Mouse (Mus musculus) gastrocnemius, postnatal 14 days (tissue): ENCODE results near the gene Gpatch11. TPM values are rescaled to one million over a fixed set of nuclear protein-coding genes. Genes with fewer than 3 reads are reported as not detected.
A peak's percentile ranks its signal among the peaks of the same experiment; 100 is the strongest.
"Not testable (repeated sequence)": the region's sequence is repeated elsewhere in the genome, so short reads cannot be mapped to it uniquely, and the experiment has no call there.

Experiments
- DNase-seq: peaks from one replicate; pipeline ENCODE4 v3.0.0; 2021; ENCODE audit warnings: mixed read lengths
- intact Hi-C: fragments of 180-260 bp; cut with DNase I; formaldehyde crosslinking; loops from one replicate; pipeline ENCODE4 v1.15.1; 2025; ENCODE audit warnings: low total_unique reads
- long read RNA-seq, 2 experiments: library from polyadenylated mRNA; stranded (forward); transcript quantifications; one replicate each; pipeline ENCODE4 v2.0.0; 2021
- total RNA-seq, 2 experiments: library from RNA; stranded (reverse); gene quantifications; 2 replicates each; pipeline ENCODE4 v1.2.3; 2021

Gene Gpatch11
- 10 to 100 TPM; 17.7 to 18.4 TPM for total RNA-seq
- long read RNA-seq, experiment 1, full-length matches to known transcripts = 10 of 11 reads
- long read RNA-seq, experiment 1, partial matches to known transcripts = 0 of 11 reads
- long read RNA-seq, experiment 1, other reads (novel, unspliced or antisense) = 1 of 11 reads
- long read RNA-seq, experiment 2, full-length matches to known transcripts = 14 of 15 reads
- long read RNA-seq, experiment 2, partial matches to known transcripts = 0 of 15 reads
- long read RNA-seq, experiment 2, other reads (novel, unspliced or antisense) = 1 of 15 reads

DNA sequence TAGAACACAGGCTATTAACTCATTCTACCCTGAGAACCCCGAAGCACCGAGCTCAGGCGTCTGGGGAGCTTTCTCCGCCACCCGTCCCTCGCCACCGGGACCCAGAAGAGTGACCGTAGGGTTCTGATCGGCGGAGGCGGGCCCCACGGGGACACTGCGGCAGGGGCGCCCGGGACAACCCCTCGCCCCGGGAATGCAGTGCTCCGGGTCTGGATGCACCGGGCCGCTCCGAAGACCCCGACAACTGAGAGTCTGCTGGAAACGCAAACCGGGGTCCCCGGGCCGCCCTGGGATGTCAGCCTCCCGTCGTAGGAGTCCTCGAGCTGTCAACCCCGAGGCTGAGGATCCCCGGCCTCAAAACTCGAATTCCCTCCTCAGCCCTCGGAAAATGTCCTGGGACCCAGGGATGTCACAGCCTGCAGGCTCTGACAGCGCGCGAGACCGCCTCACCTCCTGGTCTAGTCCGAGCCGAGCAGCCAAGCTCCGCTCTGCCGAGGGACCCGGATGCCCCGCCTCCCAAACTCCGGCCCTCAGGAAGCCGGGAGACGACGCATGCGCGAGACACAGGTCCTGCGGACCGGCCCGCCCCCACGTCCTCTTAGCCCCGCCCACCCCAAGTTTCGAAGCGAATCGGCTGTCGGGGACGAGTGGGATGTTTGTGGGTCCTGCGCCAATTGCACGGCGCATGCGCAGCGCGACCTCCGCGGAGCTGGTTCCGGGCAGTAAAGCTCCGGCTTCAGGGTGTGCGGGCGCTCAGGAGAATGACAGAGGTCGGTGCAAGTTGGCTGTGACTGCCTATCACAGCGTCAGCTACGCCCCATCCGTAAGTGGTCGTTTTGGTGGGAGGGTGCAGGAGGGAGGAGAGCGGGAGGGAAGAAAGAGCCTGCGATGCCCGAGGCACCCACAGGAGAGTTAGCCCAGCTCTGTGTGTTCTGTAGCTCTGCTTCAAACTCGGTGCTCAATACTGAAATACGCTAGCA lies at the start of gene Gpatch11, which contains the start of gene Heatr5b:
Gene Gpatch11, plus strand, starts transcription at position 712 of the 980 bp plus-strand sequence.
Gene Heatr5b, minus strand, starts transcription at position 509 of the 980 bp plus-strand sequence.
- intact Hi-C loops = no loop called here
- peak; percentile 100 for DNase-seq

DNA sequence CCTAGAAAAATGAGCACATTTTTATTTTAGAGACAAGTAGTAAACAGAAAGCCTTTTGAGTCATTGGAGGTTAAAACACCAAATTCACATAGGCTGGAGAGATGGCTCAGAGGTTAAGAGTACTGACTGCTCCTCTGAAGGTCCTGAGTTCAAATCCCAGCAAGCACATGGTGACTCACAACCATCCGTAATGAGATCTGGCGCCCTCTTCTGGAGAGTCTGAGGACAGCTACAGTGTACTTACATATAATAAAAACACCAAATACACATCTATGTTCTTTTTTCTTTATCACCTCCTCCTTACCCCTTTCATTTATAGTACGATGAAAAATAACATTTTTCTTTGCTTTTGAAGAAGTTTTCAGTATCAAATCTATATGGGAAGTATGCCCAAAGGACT lies 47.1 kb upstream of the Gpatch11 start:
- intact Hi-C loops, DNase-seq: not testable (repeated sequence)

DNA sequence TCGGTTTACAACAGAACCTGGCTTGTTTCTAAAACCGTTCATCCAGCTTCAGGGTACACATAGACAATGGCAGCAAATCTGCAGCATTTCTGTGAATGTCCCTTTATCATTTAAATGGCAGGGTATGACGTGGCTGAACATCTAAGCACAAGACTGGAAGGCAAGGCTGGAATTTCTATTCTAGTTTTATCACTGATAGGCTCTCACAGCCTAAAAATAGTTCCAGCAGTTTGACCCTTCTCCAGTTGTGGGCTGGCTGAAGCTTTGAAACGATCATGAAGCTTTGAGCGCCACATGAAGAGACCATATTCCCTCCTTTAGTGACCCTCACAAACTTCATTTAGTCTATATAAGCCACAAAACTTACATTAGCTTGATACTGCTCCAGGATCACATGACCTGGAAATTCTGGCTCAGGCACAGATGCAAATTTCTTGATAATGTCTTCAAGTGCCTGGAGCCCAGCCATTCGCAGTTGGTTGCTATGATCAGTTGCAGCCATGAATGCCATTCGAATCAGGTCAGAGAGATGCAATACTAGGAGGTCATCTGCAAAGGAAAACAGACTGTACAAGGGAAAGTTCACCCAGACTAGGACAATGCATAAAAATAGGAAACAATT lies 44.2 kb upstream of the Gpatch11 start:
- DNase-seq = no peak
- intact Hi-C loops = no loop called here

DNA sequence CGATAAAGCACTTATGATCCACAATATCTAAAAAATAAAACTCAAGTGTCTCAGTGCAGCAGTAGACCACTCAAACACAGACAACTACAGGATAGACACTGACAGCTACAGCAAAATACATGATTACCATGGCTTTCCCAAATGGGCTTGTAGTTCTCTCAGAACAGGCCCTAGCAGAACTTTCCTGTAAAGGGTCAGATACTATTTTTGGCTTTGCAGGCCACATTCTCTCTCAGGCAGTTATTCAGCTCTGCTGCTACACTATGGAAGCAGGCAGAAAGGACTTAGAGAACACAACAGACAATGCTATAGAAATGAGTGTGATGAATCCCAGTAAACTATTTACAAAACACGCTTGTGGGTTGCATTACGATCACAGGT lies 43.7 kb upstream of the Gpatch11 start:
- intact Hi-C loops = no loop called here
- DNase-seq = no peak

DNA sequence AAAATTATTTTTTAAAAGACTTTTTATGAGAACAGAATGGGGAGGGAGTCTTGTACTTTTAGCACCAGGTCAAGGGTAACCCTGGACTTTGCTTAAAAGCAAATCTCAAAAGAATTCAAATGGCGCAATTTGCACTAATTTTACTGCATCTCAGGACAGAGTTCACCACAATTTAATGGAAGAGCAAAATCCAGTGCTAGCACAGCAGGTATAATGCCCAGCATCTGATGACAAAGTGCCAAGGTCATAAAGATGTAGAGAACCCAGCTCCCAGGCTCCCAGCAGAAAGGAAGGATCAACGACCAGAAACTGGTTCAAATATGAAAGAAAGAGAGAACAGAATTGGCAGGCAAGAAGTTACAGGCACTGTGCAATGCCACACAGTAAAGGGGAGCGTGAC lies 43.2 kb upstream of the Gpatch11 start:
- DNase-seq = no peak
- intact Hi-C loops = no loop called here

DNA sequence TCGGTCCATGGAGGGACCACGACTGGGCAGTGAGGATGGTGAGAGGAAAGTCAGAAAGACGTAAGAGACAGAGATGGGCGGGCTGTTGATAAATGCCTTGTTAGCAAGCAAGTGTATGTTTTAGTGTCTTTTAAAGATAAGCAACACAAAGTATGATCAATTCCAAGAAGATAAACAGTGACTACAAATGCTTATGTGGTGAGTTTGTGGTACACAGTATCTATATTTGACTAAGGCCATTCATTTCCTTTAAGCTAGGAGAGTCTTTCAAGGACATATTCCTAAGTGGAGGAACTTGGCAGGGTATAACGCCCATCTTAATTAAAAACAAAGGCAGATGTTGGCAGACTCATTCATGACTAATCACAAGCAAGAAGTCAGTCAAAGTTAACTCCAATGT lies 41.0 kb upstream of the Gpatch11 start:
- intact Hi-C loops = no loop called here
- no peak for DNase-seq

DNA sequence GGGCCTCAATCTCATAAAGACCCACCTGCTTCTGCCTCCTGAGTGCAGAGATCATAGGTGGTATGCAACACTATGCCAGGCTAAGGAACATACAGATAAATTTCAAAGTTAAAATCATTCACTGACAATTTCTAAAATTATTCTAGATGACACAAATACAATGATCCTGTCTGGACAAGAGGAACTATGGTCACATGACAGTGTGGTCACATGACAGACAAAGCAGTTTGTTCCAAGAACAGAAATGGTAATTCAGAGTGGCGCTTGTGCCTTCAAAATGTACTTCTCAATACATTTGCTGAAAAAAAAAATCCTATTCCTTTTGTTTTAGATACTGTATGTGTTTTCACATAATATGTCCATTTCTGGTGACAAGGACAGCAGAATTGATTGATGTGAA lies 38.1 kb upstream of the Gpatch11 start:
- no peak for DNase-seq
- intact Hi-C loops = no loop called here

DNA sequence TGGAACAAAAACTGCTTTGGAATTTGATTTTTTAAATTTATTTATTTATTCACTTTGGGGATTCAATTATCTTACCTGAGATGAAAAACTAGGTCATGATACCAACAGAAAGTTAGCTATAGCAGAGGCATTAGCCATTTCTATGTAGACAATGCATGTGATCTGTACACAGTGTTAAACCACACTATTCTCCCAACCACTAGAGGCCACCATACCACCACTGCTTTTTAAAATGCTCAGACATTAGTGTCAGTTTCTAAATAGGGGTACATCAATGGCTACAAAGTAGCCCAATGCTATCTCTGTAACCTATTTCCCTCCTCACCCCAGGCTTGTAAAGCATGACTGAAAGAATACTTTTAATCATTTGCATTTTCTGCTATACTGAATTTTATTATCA lies 26.3 kb upstream of the Gpatch11 start:
- no peak for DNase-seq
- intact Hi-C loops = no loop called here

DNA sequence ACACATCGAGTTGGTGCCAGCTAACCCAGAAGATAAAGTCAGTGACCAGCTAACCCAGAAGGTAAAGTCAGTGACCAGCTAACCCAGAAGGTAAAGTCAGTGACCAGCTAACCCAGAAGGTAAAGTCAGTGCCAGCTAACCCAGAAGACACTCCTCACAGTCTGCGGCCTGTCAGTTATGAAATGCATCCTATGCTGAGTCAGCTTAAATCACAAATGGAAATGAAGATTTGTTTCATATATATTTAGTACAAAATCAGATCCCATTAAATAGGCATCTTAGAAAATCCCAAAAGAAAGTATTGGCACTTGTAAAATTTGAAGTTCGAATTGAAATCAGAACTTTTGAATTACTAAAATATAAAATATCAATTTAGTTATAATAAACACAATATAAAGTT lies 25.8 kb upstream of the Gpatch11 start:
- intact Hi-C loops = no loop called here
- DNase-seq = no peak

DNA sequence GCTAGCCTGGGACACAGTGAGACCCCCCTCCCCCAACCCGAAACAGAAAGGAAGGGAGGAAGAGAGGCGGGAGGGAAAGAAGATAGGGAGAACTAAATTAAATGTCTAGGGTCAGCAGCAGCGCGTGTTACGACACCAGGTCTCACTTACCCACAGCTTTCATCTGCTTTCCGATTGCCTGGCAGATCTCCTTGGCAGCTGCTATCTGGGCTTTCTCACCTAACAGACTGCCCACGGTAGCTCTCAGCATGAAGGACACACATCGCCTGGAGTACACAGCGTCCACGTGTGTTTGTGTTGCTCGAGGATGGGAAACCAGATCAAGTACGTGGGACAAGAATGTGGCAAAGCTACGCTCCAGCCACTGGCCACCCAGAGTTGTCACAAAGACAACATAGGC lies 11.0 kb upstream of the Gpatch11 start:
- intact Hi-C loops = no loop called here
- no peak for DNase-seq

DNA sequence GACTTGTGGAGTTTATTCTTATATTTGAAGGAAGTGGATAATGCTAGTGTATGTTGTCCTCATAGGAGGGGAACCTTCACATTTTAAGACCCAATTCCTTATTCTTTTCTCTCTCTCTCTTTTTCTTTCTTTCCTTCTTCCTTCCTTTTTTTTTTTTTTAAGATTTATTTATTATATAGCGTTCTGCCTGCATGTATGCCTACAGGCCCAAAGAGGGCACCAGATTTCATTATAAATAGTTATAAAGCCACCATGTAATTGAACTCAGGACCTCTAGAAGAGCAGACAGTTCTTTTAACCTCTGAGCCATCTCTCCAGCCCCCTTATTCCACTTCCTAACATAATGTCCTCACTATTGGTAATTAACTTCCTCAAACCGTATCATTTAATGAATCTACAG lies 689 bp downstream of the Gpatch11 start:
- DNase-seq = no peak
- intact Hi-C loops = no loop called here

DNA sequence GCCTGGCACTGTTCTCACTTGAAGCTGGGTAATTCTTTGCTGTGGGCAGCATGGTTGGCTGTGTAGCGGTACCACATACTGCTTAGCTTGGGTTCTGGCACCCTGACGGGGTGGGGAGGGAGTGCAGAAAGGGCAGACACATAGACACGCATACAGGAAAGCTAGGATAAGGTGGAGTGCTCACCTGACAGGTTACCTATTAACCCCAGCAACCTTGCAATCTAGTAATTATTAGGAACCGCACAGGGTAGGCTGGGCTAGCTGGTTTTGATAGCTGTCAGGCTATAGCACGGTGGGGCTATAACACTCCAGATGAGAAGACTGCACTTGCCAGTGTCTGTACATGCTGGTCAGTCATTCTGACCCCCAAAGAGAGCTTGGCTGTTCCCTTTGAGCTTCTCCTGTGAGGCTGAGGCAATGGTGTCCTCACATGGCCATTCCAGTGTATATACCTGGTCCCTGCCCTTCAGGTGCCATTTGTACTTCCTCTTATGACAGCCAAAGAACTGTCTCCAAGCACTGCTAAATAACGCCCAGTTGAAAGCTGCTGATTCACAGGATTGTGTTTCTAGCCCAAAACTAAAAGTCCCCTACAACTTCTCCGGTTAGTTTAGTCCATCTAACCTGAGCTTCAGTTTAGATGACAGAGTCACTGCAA lies 7.0 kb downstream of the Gpatch11 start:
- intact Hi-C loops = no loop called here
- no peak for DNase-seq

DNA sequence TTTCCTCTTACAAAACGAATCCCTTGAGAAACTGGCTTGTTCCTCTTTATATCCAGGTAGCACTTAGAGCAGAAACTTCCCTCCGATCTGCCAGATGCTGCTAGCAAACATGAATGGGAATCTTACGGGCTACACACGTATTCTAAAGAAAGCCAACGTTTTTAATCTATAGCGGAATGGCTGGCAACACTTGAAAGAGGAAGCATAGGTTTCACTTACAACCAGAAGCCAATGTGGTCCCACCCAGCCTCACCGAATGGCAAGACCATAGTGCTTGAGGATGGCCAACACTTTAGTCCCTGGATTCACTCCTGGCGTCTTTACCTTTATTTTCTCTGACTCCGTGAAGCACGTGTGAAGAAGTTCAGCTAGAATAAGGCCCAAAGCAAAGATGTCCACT lies 20.9 kb downstream of the Gpatch11 start:
- DNase-seq = no peak
- intact Hi-C loops = no loop called here

DNA sequence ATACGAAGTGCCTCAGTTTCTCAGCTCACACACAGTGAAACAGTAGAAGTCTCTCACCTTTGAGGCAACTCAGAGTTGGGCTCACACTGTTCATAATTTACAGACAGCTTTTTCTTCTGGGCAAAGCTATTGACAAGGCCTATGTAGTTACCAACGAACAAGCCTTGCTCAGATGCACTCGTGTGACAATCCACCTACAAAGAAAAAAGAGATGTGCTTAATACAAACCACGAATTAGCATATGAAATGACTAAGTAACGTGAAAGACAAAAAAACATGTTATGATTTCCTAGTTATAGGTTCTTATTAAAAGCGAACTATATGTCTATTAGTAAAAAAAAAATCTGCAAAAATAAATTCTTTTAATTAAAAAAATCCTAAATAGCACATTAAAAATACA lies 38.5 kb downstream of the Gpatch11 start:
- no peak for DNase-seq
- intact Hi-C loops = no loop called here

DNA sequence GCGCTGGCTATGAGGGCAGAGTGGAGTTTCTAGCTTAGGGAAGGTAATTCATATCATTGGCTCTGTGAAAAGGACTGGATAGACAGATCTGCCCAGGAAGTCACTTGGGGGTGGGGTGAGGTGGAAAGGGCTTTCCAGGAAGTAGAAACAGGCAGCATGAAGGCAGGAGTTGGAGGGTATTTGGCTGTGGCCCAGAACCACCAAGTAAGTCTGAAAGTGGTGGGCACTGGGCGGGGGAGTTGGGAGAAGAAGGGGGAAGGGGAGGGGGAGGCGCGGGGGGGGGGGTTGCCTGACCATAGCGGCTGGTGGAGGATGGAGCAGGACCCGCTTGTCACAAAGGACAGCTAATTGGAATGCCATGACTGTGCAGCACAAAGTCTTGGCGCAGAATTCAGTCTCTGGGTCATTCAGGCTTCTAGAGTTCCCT lies 46.5 kb downstream of the Gpatch11 start:
- intact Hi-C loops = no loop called here
- peak; percentile 10 for DNase-seq

DNA sequence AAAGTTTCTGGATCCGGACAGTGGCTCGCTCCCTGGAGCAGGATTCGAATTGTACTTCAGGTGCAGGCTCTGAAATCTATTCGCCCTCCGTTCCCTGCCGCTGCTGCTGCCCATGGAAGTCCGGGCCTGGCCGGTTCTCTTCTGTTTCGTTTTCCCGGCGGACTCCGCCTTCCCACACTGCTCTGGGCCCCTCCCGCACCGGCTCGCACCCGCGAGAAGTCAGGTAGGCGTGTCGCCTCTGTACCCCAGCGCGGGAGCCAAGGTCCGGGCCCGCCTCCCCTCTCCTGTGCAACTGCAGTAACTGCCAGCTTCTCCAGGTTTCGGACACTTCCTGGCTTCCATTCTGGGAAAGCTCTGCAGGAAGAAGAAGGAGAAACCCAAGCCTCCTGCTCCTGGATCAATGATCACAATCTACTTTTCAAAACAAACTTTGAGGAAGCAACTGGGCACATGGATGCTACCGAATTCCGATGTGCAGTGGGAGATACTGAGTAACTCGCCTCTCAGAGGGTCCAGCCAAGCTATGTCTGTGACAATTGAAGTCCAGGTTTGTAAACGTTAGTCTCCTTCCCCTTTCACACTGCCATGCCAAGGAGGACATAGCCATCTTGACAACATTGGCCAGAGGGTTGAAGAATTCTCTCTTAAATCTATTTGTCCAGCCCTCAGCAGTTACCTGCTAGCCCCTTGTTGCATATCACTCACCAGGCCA lies 47.2 kb downstream of the Gpatch11 start, which contains the start of gene Eif2ak2:
Gene Eif2ak2, minus strand, starts transcription at position 173 of the 712 bp plus-strand sequence.
- intact Hi-C loops = no loop called here
- peak; percentile 88 for DNase-seq

DNA sequence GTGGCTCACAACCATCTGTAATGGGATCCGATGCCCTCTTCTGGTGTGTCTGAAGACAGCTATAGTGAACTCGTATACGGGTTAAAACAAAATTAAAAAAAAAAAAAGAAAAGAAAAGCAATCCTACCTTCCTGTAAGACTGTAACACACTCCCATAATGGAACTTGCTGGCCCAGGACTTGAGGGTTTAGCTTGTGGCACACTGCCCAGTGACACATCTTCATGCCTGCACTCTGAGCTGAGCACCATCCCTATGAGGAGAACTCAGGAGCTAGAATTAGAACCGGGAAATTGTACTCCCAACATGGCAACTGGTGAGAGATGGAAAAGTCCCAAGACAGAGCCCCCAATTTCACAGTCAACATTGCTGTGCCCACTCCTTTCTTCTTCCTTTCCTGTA lies 47.9 kb downstream of the Gpatch11 start:
- intact Hi-C loops = no loop called here
- DNase-seq = no peak

DNA sequence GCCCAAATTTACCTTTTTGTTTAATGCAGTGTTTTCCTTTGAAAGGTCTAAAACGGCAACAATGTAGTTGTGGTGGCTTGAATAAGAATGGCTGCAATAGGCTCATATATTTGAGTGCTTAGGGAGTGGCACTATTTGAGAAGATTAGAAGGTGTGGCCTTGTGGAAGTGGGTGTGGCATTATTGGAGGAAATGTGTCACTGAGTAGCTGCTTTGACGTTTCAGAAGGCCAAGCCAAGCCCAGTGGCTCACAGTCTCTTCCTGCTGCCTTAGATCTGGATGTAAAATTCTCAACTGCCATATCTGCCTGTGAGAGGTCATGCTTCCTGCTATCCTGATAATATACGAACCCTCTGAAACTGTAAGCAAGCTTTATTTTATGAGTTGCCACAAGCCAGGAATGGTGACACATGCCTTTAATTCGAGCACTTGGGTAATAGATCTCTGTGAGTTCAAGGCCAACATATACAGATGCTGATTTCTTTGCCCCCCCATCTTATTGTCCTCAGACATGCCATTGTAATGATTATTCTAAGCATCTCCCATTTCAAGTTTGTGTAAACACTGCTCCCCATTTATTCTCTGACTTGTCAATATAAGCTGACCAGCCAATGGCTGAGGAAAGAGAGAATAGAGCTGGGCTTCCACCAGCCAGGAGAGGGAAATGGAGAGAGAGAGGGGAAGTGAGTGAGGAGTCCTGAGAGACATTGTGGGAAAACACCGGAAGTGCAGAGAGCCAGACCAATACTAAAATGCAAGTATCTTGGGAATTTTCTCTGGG lies 50.1 kb downstream of the Gpatch11 start:
- no peak for DNase-seq
- intact Hi-C loops = no loop called here
